Mouse (Mus musculus) C2C12 (cell line): ENCODE measurements around the gene Pde4c. TPM values are rescaled to one million over a fixed set of nuclear protein-coding genes. Genes with fewer than 3 reads are reported as not detected.

Source experiments
- H3K27me3 ChIP-seq: one replicate; pipeline ENCODE4 v1.6.1; 2011; ENCODE audit not compliant: control insufficient read depth, insufficient read depth, insufficient read length
- H3K36me3 ChIP-seq: one replicate; pipeline ENCODE4 v1.6.1; 2011; ENCODE audit not compliant: control insufficient read depth, insufficient read depth
- H3K4me3 ChIP-seq: one replicate; pipeline ENCODE4 v1.5.1; 2011; ENCODE audit warnings: mild to moderate bottlenecking, control low read depth; ENCODE audit not compliant: poor library complexity, insufficient read depth, severe bottlenecking
- H3K79me2 ChIP-seq: one replicate; pipeline ENCODE4 v1.6.1; 2011; ENCODE audit not compliant: control insufficient read depth, insufficient read depth
- H3K79me3 ChIP-seq: one replicate; pipeline ENCODE4 v1.6.1; 2011; ENCODE audit warnings: low read depth, control low read depth
- H3ac ChIP-seq: one replicate; pipeline ENCODE3; 2011; ENCODE audit warnings: low read depth; ENCODE audit not compliant: control insufficient read depth, insufficient read length
- CEBPB ChIP-seq: IDR thresholded peaks from one replicate; pipeline ENCODE4 v1.6.1; 2011; ENCODE audit warnings: low read depth, mild to moderate bottlenecking, control low read depth, moderate library complexity
- CTCF ChIP-seq: IDR thresholded peaks from one replicate; pipeline ENCODE4 v1.5.1; 2011; ENCODE audit not compliant: control insufficient read depth, insufficient read depth, insufficient read length
- FOSL1 ChIP-seq: IDR thresholded peaks from one replicate; pipeline ENCODE4 v1.8.0; 2011; ENCODE audit warnings: mild to moderate bottlenecking, low read length; ENCODE audit not compliant: poor library complexity, insufficient read depth, severe bottlenecking
- MAX ChIP-seq: IDR thresholded peaks from one replicate; pipeline ENCODE4 v1.6.1; 2011; ENCODE audit warnings: mild to moderate bottlenecking, control low read depth
- MYOD1 ChIP-seq: IDR thresholded peaks from one replicate; pipeline ENCODE4 v1.6.1; 2011; ENCODE audit warnings: low read depth; ENCODE audit not compliant: control insufficient read depth, insufficient read length
- MYOG ChIP-seq: IDR thresholded peaks from one replicate; pipeline ENCODE4 v1.6.1; 2011; ENCODE audit not compliant: control insufficient read depth, insufficient read length; ENCODE audit errors: extremely low read depth
- USF1 ChIP-seq: IDR thresholded peaks from one replicate; pipeline ENCODE4 v1.6.1; 2011; ENCODE audit warnings: low read depth, mild to moderate bottlenecking, control low read depth, moderate library complexity
- polyA plus RNA-seq: library from polyadenylated mRNA; unstranded; fragments of >200 nt; fragmentation: generic; extraction: Trizol; gene quantifications from one replicate; pipeline ENCODE4 v1.2.1, GENCODE M21; 2012; ENCODE audit warnings: missing spikeins

Gene Pde4c
- polyA plus RNA-seq, 1 experiment = 0.01 TPM

DNA sequence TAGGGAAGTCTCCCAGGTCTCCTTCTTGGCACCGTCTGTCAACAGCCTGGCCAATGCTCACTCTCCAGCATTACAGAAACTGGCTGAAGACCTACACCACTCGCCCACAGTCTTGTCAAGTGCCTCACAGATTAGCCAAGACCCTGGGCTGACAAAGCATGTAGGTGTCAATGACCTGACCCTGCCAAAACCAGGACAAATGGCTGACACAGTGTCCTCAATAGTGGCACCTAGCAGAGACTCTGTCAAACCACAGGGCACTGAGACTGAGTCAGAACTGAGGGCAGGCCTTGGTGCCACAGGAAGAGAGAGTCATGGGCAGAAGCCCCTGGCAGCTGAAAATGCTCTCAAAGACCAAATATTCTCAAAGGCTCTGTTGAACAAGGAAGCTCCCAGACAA, 8.4 kb upstream of the Pde4c start:
- Histone ChIP-seq H3K36me3 (no peaks in the 10 kb centered on the region), H3K79me2 (no peaks in the 10 kb centered on the region), H3K4me3 (no peak overlapping the region), H3K27me3 (no peaks in the 10 kb centered on the region), H3ac (no peak overlapping the region), H3K79me3 (no peaks in the 10 kb centered on the region)
- TF ChIP-seq MYOG (no peak), CEBPB (no peak), MAX (no peak), USF1 (no peak), MYOD1 (no peak), FOSL1 (no peak), CTCF (no peak)

- Histone ChIP-seq H3K79me3 (no peaks in the 10 kb centered on the region), H3K36me3 (no peaks in the 10 kb centered on the region), H3ac (no peak overlapping the region), H3K79me2 (no peaks in the 10 kb centered on the region), H3K27me3 (no peaks in the 10 kb centered on the region), H3K4me3 (no peak overlapping the region)
- TF ChIP-seq MYOG (no peak), MYOD1 (no peak), USF1 (no peak), MAX (no peak), CTCF (no peak), CEBPB (no peak), FOSL1 (no peak)
Observed at GRCm38 (mm10) chr8:70716521-70717400, 6.8 kb upstream of the Pde4c start.

- TF ChIP-seq MYOG (no peak), CTCF (peak; percentile 88)
- no peak within 1 kb of the TSS for H3K4me3 ChIP-seq
- no peak within 1 kb of the TSS for H3ac ChIP-seq
- H3K79me3 ChIP-seq = no peaks in the 10 kb centered on the region
- no peaks in the 10 kb centered on the region for H3K79me2 ChIP-seq
- no peaks in the 10 kb centered on the region for H3K36me3 ChIP-seq
- no peaks in the 10 kb centered on the region for H3K27me3 ChIP-seq
Observed at GRCm38 (mm10) chr8:70718297-70718696, 5.2 kb upstream of the Pde4c start, which contains the start of gene Gm3336. TSS of gene Gm3336 (plus strand) at chr8:70718543.

DNA sequence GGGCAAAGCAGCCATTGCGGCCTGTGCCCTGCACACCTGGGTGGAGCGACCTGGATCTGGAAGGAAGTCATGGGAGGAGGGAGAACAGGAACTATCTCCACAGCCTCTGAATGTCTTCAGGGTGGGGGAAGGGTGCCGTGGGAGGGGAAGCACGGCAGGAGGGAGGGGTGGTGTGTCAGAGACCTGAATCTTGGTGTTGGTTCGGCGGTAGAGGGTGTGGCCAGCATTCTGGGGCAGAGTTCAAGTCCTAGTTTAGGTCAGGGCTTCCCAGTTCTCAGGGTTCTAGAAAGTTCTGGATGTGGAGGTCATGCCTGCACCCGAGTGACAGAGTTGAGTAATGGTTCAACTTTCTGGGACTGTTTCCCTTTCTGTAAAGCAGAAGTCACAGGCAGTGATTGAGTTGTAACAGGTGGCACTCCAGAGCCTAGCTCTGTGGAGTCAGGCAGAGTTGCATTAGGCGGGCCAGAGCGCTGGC, 3.7 kb upstream of the Pde4c start:
- Histone ChIP-seq H3ac (no peak overlapping the region), H3K4me3 (no peak overlapping the region), H3K36me3 (no peaks in the 10 kb centered on the region), H3K79me2 (no peaks in the 10 kb centered on the region), H3K27me3 (no peaks in the 10 kb centered on the region), H3K79me3 (no peaks in the 10 kb centered on the region)
- TF ChIP-seq FOSL1 = no peak
- no peak for TF ChIP-seq MYOG
- TF ChIP-seq USF1 = no peak
- TF ChIP-seq MYOD1 = peak; percentile 63
- TF ChIP-seq CEBPB = no peak

GRCm38 (mm10) chr8:70720739-70721138, 2.8 kb upstream of the Pde4c start:
- Histone ChIP-seq H3K27me3 (no peaks in the 10 kb centered on the region), H3K79me3 (no peaks in the 10 kb centered on the region), H3K79me2 (no peaks in the 10 kb centered on the region), H3K4me3 (no peak overlapping the region), H3K36me3 (no peaks in the 10 kb centered on the region), H3ac (no peak overlapping the region)
- no peak for TF ChIP-seq USF1
- TF ChIP-seq CEBPB = no peak
- TF ChIP-seq MYOG = no peak
- no peak for TF ChIP-seq MAX
- peak; percentile 71 for TF ChIP-seq CTCF

DNA sequence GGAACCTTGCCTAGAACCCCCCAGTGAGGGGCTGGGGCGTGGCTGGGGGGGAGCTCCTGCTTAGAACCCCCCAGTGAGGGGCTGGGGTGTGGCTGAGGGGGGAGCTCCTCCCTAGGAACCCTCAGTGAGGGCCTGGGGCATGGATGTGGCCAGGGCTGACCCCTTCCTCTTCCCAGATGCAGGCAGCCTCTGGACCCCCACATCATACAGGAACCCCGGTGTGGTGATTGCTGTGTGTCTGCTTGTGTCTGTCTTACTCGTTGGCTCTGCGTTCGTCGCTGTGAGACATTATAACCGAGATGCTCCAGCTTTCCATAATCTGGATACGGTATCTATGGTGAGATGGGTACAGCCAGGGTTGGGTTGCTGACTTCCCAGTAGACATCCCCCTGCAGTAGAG, 1.9 kb upstream of the Pde4c start:
- Histone ChIP-seq H3K27me3 (no peaks in the 10 kb centered on the region), H3K4me3 (no peak overlapping the region), H3K79me2 (no peaks in the 10 kb centered on the region), H3K79me3 (no peaks in the 10 kb centered on the region), H3K36me3 (no peaks in the 10 kb centered on the region), H3ac (no peak overlapping the region)
- no peak for TF ChIP-seq FOSL1
- TF ChIP-seq MYOD1 = no peak
